Mouse (Mus musculus): ENCODE results near the gene Ubald1. TPM values are rescaled to one million over a fixed set of nuclear protein-coding genes. Genes with fewer than 3 reads are reported as not detected.

Gene Ubald1
- polyA plus RNA-seq, 1 experiment from 2014 or later = 43.4 TPM

GRCm38 (mm10) chr16:4897146-4897730 is 17.1 kb upstream of the Ubald1 start:
- Histone ChIP-seq H3K27me3 (no peaks in the 10 kb centered on the region), H3K4me2 (no peak overlapping the region), H3K4me1 (no peaks in the 10 kb centered on the region; the same call in 1 of the 2 replicates), H3K9ac (no peak overlapping the region), H3K9me3 (no peaks in the 10 kb centered on the region), H3K4me3 (no peak overlapping the region), H3K27ac (no peak overlapping the region), H3K36me3 (0 out of 2 replicates have a peak, but pooled peaks cover 7% of the 10 kb centered on the region)
- ATAC-seq (ENCODE audit: insufficient number of reproducible peaks, low FRiP score, low TSS enrichment, low read depth) = no peak
- 61% methylated on average over 7 of the region's 7 CpGs for WGBS

- Histone ChIP-seq H3K36me3 (0 out of 2 replicates have a peak, but pooled peaks cover 7% of the 10 kb centered on the region), H3K4me2 (no peak overlapping the region), H3K27me3 (no peaks in the 10 kb centered on the region), H3K4me3 (no peak overlapping the region), H3K4me1 (no peaks in the 10 kb centered on the region; the same call in 1 of the 2 replicates), H3K9ac (no peak overlapping the region), H3K9me3 (no peaks in the 10 kb centered on the region), H3K27ac (no peak overlapping the region)
- WGBS = 67% methylated on average over 5 of the region's 5 CpGs
- no peak for ATAC-seq (ENCODE audit: insufficient number of reproducible peaks, low FRiP score, low TSS enrichment, low read depth)
Measured at GRCm38 (mm10) chr16:4896249-4897027, 16.3 kb upstream of the Ubald1 start.

- H3K4me3 ChIP-seq = no peak overlapping the region
- H3K27ac ChIP-seq = no peak overlapping the region
- H3K4me2 ChIP-seq = no peak overlapping the region
- H3K4me1 ChIP-seq = peaks cover 8% of the 10 kb centered on the region; the same call in 1 of the 2 replicates
- 0 out of 2 replicates have a peak, but pooled peaks cover 7% of the 10 kb centered on the region for H3K36me3 ChIP-seq
- no peaks in the 10 kb centered on the region for H3K27me3 ChIP-seq
- ATAC-seq (ENCODE audit: insufficient number of reproducible peaks, low FRiP score, low TSS enrichment, low read depth) = no peak
- H3K9me3 ChIP-seq = no peaks in the 10 kb centered on the region
- no peak overlapping the region for H3K9ac ChIP-seq
- WGBS = 77% methylated on average over 7 of the region's 7 CpGs
Measured at GRCm38 (mm10) chr16:4894201-4894908, 14.2 kb upstream of the Ubald1 start.

GRCm38 (mm10) chr16:4892171-4892570 is 12.1 kb upstream of the Ubald1 start:
- Histone ChIP-seq H3K9ac (no peak overlapping the region), H3K4me1 (peaks cover 21% of the 10 kb centered on the region), H3K27ac (no peak overlapping the region), H3K4me2 (no peak overlapping the region), H3K36me3 (0 out of 2 replicates have a peak, but pooled peaks cover 7% of the 10 kb centered on the region), H3K27me3 (no peaks in the 10 kb centered on the region), H3K9me3 (no peaks in the 10 kb centered on the region), H3K4me3 (no peak overlapping the region)
- WGBS = 81% methylated on average over 6 of the region's 6 CpGs
- ATAC-seq (ENCODE audit: insufficient number of reproducible peaks, low FRiP score, low TSS enrichment, low read depth) = no peak

- H3K27ac ChIP-seq = no peak overlapping the region; the same call in 1 of the 2 replicates
- no peaks in the 10 kb centered on the region for H3K27me3 ChIP-seq
- no peak overlapping the region for H3K9ac ChIP-seq
- 49% methylated on average over 4 of the region's 4 CpGs for WGBS
- H3K4me2 ChIP-seq = no peak overlapping the region
- H3K9me3 ChIP-seq = no peaks in the 10 kb centered on the region
- H3K4me1 ChIP-seq = peaks cover 29% of the 10 kb centered on the region
- H3K36me3 ChIP-seq = 0 out of 2 replicates have a peak, but pooled peaks cover 7% of the 10 kb centered on the region
- no peak for ATAC-seq (ENCODE audit: insufficient number of reproducible peaks, low FRiP score, low TSS enrichment, low read depth)
- no peak overlapping the region for H3K4me3 ChIP-seq
Measured at GRCm38 (mm10) chr16:4890201-4890709, 10.1 kb upstream of the Ubald1 start.

- no peaks in the 10 kb centered on the region for H3K9me3 ChIP-seq
- no peaks in the 10 kb centered on the region for H3K27me3 ChIP-seq
- peak overlapping the region; percentile 87 for H3K27ac ChIP-seq
- no peaks in the 10 kb centered on the region for H3K36me3 ChIP-seq
- H3K4me1 ChIP-seq = peaks cover 37% of the 10 kb centered on the region
- peak overlapping the region; percentile 88 for H3K4me3 ChIP-seq
- peak overlapping the region; percentile 95 for H3K9ac ChIP-seq
- no peak for ATAC-seq (ENCODE audit: insufficient number of reproducible peaks, low FRiP score, low TSS enrichment, low read depth)
- under 1% methylated on average over 8 of the region's 8 CpGs for WGBS
- peak overlapping the region; percentile 69 for H3K4me2 ChIP-seq
Measured at GRCm38 (mm10) chr16:4886690-4887020, 6.5 kb upstream of the Ubald1 start.

- peak; percentile 82 for ATAC-seq (ENCODE audit: insufficient number of reproducible peaks, low FRiP score, low TSS enrichment, low read depth)
- H3K9me3 ChIP-seq = no peaks in the 10 kb centered on the region
- H3K27ac ChIP-seq = peak within 1 kb of the TSS; percentile 89
- peak within 1 kb of the TSS; percentile 95 for H3K9ac ChIP-seq
- peak within 1 kb of the TSS; percentile 69 for H3K4me2 ChIP-seq
- H3K4me3 ChIP-seq = peak within 1 kb of the TSS; percentile 88
- WGBS = under 1% methylated on average over 72 of the region's 74 CpGs
- H3K27me3 ChIP-seq = no peaks in the 10 kb centered on the region
- no peaks in the 10 kb centered on the region for H3K36me3 ChIP-seq
- H3K4me1 ChIP-seq = peaks cover 43% of the 10 kb centered on the region
Measured at GRCm38 (mm10) chr16:4885760-4886689, 5.9 kb upstream of the Ubald1 start, which contains the start of gene Mgrn1. Mgrn1 (plus strand) TSS chr16:4886249.

- no peaks in the 10 kb centered on the region for H3K9me3 ChIP-seq
- peak overlapping the region; percentile 69; the same call in 1 of the 2 replicates for H3K4me2 ChIP-seq
- no peaks in the 10 kb centered on the region for H3K36me3 ChIP-seq
- no peak for ATAC-seq (ENCODE audit: insufficient number of reproducible peaks, low FRiP score, low TSS enrichment, low read depth)
- H3K4me3 ChIP-seq = no peak overlapping the region
- peaks cover 39% of the 10 kb centered on the region for H3K4me1 ChIP-seq
- no peak overlapping the region; the same call in 1 of the 2 replicates for H3K27ac ChIP-seq
- WGBS = 93% methylated on average over 10 of the region's 10 CpGs
- no peak overlapping the region for H3K9ac ChIP-seq
- H3K27me3 ChIP-seq = no peaks in the 10 kb centered on the region
Measured at GRCm38 (mm10) chr16:4884930-4885329, 4.8 kb upstream of the Ubald1 start.

- H3K27ac ChIP-seq = peak overlapping the region; percentile 98
- WGBS = 68% methylated on average over 10 of the region's 10 CpGs
- H3K9ac ChIP-seq = no peak overlapping the region
- H3K27me3 ChIP-seq = no peaks in the 10 kb centered on the region
- peak overlapping the region; percentile 91 for H3K4me3 ChIP-seq
- peak overlapping the region; percentile 55 for H3K4me2 ChIP-seq
- peaks cover 37% of the 10 kb centered on the region for H3K4me1 ChIP-seq
- no peak for ATAC-seq (ENCODE audit: insufficient number of reproducible peaks, low FRiP score, low TSS enrichment, low read depth)
- no peaks in the 10 kb centered on the region for H3K9me3 ChIP-seq
- no peaks in the 10 kb centered on the region for H3K36me3 ChIP-seq
Measured at GRCm38 (mm10) chr16:4881400-4882351, 1.6 kb upstream of the Ubald1 start.

- Histone ChIP-seq H3K36me3 (peaks cover 19% of the 10 kb centered on the region), H3K9ac (peak overlapping the region; percentile 84), H3K4me2 (peak overlapping the region; percentile 64), H3K27me3 (no peaks in the 10 kb centered on the region), H3K27ac (peak overlapping the region; percentile 100), H3K4me1 (peaks cover 43% of the 10 kb centered on the region), H3K4me3 (peak overlapping the region; percentile 91), H3K9me3 (no peaks in the 10 kb centered on the region)
- under 1% methylated on average over 40 of the region's 40 CpGs for WGBS
- peak; percentile 73 for ATAC-seq (ENCODE audit: insufficient number of reproducible peaks, low FRiP score, low TSS enrichment, low read depth)
Measured at GRCm38 (mm10) chr16:4879708-4880124, 399 bp downstream of the Ubald1 start.
